Mouse (Mus musculus) limb, embryonic 14.5 days (tissue): Measurements from ENCODE around the gene Acaca. TPM values are rescaled to one million over a fixed set of nuclear protein-coding genes. Genes with fewer than 3 reads are reported as not detected.

Experiments
- ATAC-seq: fragments of 200-750 bp; cut with Nextera tagmentation; 2 replicates; pipeline ENCODE4 v1.8.0; 2017; ENCODE audit warnings: low read depth, moderate number of reproducible peaks, moderate TSS enrichment; ENCODE audit not compliant: low FRiP score
- DNase-seq: peaks from one replicate; pipeline ENCODE4 v3.0.0-alpha.2; 2015; ENCODE audit warnings: low spot score
- H3K27ac ChIP-seq: fragments of 300-500 bp; sonication (generic); replicated peaks from 2 replicates; pipeline ENCODE4 v1.5.1; 2014; ENCODE audit warnings: low read depth, mild to moderate bottlenecking, low read length, moderate library complexity, mixed read lengths
- H3K27me3 ChIP-seq: fragments of 300-500 bp; sonication (generic); 2 replicates; pipeline ENCODE4 v1.6.1; 2014; ENCODE audit warnings: low read length, mixed read lengths; ENCODE audit not compliant: control insufficient read depth, insufficient read depth
- H3K36me3 ChIP-seq: fragments of 300-500 bp; sonication (generic); 2 replicates; pipeline ENCODE4 v1.6.1; 2014; ENCODE audit warnings: mild to moderate bottlenecking, low read length, moderate library complexity, mixed read lengths; ENCODE audit not compliant: control insufficient read depth, insufficient read depth
- H3K4me1 ChIP-seq: fragments of 300-500 bp; sonication (generic); 2 replicates; pipeline ENCODE4 v1.6.1; 2014; ENCODE audit warnings: antibody characterized with exemption, low read length, mixed read lengths; ENCODE audit not compliant: control insufficient read depth, insufficient read depth
- H3K4me2 ChIP-seq: fragments of 300-500 bp; sonication (generic); replicated peaks from 2 replicates; pipeline ENCODE4 v1.6.1; 2014; ENCODE audit warnings: low read depth, mild to moderate bottlenecking, low read length, moderate library complexity; ENCODE audit not compliant: severe bottlenecking
- H3K4me3 ChIP-seq: fragments of 300-500 bp; sonication (generic); replicated peaks from 2 replicates; pipeline ENCODE4 v1.5.1; 2014; ENCODE audit warnings: low read length
- H3K9ac ChIP-seq: fragments of 300-500 bp; sonication (generic); 2 replicates; pipeline ENCODE4 v1.6.1; 2014; ENCODE audit warnings: mild to moderate bottlenecking, low read depth, low read length, moderate library complexity; ENCODE audit not compliant: severe bottlenecking
- H3K9me3 ChIP-seq: fragments of 300-500 bp; sonication (generic); 2 replicates; pipeline ENCODE4 v1.6.1; 2016; ENCODE audit warnings: low read length; ENCODE audit not compliant: control insufficient read depth
- POLR2A ChIP-seq: fragments of 200-500 bp; IDR thresholded peaks from 2 replicates; pipeline ENCODE4 v1.8.0; 2012; ENCODE audit warnings: inconsistent platforms, mild to moderate bottlenecking, moderate library complexity, borderline replicate concordance; ENCODE audit not compliant: insufficient read depth, insufficient read length; ENCODE audit errors: extremely low read depth
- WGBS: fragments of 180-500 bp; shearing (Covaris S2); extraction: QIAGEN DNeasy Blood & Tissue Kit; methylation state at CpG from one replicate; pipeline ENCODE4 v1.1.7; 2014; 5-methylcytosine and 5-hydroxymethylcytosine counted together
- polyA plus RNA-seq, 2 experiments: library from polyadenylated mRNA; depleted of rRNA in 1 of 2; stranded (reverse) in 1 of 2; unstranded in 1 of 2; fragments of >200 nt; fragmentation: Nextera tagmentation in 1 of 2; extraction: Ambion mirVana in 1 of 2; gene quantifications; 2 replicates each; pipeline versions ENCODE4 v1.2.1 to v1.2.3; 2012 to 2014

Gene Acaca
- polyA plus RNA-seq, 2 experiments, result 18.2 to 20.3 TPM

DNA sequence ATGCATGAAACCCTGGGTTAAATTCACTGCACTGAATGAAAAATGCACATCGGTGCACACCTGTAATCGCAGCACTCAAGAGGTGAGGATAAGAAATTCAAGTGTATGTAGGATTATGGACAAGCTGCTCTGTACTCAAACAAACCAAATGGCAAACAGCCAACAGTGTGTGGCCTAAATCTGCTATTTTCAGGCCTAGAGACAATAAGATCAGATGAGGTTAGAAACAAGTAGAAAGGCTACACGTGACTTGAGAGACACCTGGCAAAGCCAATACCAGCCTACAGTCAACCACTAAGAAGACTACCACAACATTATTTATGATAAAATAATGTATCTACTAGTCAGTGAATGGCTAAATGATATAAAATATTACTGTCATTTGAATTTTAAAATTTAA, 310.9 kb downstream of the Acaca start:
- no peaks in the 10 kb centered on the region for H3K27me3 ChIP-seq
- DNase-seq, result no peak
- no peak for TF ChIP-seq POLR2A

DNA sequence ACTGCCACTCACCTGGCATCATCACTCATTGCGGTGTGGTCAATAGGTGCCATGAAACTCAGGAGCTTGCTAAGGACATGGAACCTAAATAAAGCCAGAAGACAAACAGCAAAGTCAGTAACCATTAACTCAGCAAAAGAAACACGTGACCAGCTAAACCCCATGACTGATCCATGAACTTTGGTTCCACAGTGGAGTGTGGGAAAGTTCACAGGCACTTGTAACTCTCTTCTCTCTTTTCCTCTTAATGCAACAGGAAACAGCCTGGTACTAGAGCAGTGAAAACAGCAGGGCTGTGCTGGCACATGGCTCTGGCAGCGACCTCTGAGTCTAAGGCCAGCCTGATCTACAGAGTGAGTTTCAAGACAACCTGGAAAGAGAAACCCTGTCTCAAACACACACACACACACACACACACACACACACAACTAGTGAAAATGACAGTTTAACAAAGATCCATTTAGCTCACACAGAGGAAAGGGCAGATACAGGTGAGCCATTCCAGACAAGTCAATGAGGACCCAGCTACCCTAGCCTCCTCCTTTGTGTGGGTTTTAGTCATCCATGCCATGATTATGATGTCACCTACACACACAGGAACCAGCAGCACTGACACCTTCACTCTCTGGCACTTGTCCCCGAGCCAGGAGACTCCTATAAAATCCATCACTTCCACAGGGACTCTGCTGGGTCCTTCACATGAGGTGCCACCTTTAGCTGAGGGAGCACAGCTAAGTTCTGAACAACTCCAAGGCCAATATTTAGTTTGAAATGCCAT, 313.3 kb downstream of the Acaca start:
- TF ChIP-seq POLR2A, result no peak
- H3K27me3 ChIP-seq, result no peaks in the 10 kb centered on the region
- no peaks in the 10 kb centered on the region for H3K4me1 ChIP-seq
- no peak overlapping the region for H3K4me2 ChIP-seq
- H3K9me3 ChIP-seq, result no peaks in the 10 kb centered on the region
- ATAC-seq (no peak), DNase-seq (no peak)
- H3K36me3 ChIP-seq, result peaks cover 30% of the 10 kb centered on the region
- 81% methylated on average over 4 of the region's 4 CpGs for WGBS
- no peak overlapping the region for H3K9ac ChIP-seq
- H3K27ac ChIP-seq, result no peak overlapping the region
- no peak overlapping the region for H3K4me3 ChIP-seq

More for the DNA sequence above, 310.9 kb downstream of the Acaca start:
- no peak overlapping the region for H3K9ac ChIP-seq
- H3K36me3 ChIP-seq, result peaks cover 30% of the 10 kb centered on the region
- no peak overlapping the region for H3K4me2 ChIP-seq
- no peaks in the 10 kb centered on the region for H3K9me3 ChIP-seq
- no peaks in the 10 kb centered on the region for H3K4me1 ChIP-seq
- ATAC-seq, result no peak
- WGBS, result 91% methylated on average over 3 of the region's 3 CpGs
- no peak overlapping the region for H3K4me3 ChIP-seq
- no peak overlapping the region for H3K27ac ChIP-seq

Other genes starting within 250 kb of the Acaca start
- gene Ddx52, start 187.6 kb upstream of the Acaca start, polyA plus RNA-seq (2012; rRNA removed), result 18.1 and 22.8 TPM in 2 replicates
- 34.2 and 36.1 TPM in 2 replicates for gene Ddx52, start 187.6 kb upstream of the Acaca start, polyA plus RNA-seq (2014; fragmentation: Nextera tagmentation; extraction: Ambion mirVana)
- 13.0 and 14.4 TPM in 2 replicates for gene Synrg, start 165.2 kb upstream of the Acaca start, polyA plus RNA-seq (2012; rRNA removed)
- 9.4 and 10.8 TPM in 2 replicates for gene Synrg, start 165.2 kb upstream of the Acaca start, polyA plus RNA-seq (2014; fragmentation: Nextera tagmentation; extraction: Ambion mirVana)
- gene Dusp14, start 60.4 kb upstream of the Acaca start, polyA plus RNA-seq (2012; rRNA removed), result 15.3 and 18.2 TPM in 2 replicates
- gene Dusp14, start 60.4 kb upstream of the Acaca start, polyA plus RNA-seq (2014; fragmentation: Nextera tagmentation; extraction: Ambion mirVana), result 21.9 and 23.6 TPM in 2 replicates
- gene Tada2a, start 72 bp upstream of the Acaca start, polyA plus RNA-seq (2012; rRNA removed), result 46.1 and 56.2 TPM in 2 replicates
- gene Tada2a, start 72 bp upstream of the Acaca start, polyA plus RNA-seq (2014; fragmentation: Nextera tagmentation; extraction: Ambion mirVana), result 36.9 and 37.1 TPM in 2 replicates
- gene Gm11437, start 37.8 kb downstream of the Acaca start, polyA plus RNA-seq (2012; rRNA removed), result not detected in 2 replicates
- not detected in 2 replicates for gene Gm11437, start 37.8 kb downstream of the Acaca start, polyA plus RNA-seq (2014; fragmentation: Nextera tagmentation; extraction: Ambion mirVana)